Mouse (Mus musculus) heart, adult 9 months (tissue): Measurements from ENCODE around the gene Ppm1e.
"Not testable (repeated sequence)": the region's sequence is repeated elsewhere in the genome, so short reads cannot be mapped to it uniquely, and the experiment has no call there.

Experiments used
- DNase-seq, 2 experiments: peaks; one replicate each; pipeline ENCODE4 v3.0.0; 2022; ENCODE audit warnings: low spot score in 2 of 2

The Ppm1e gene

GRCm38 (mm10) chr11:87309329-87310074 is 49.3 kb downstream of the Ppm1e start:
- DNase-seq = no peak

GRCm38 (mm10) chr11:87299066-87299465 is 59.8 kb downstream of the Ppm1e start:
- no peak for DNase-seq

DNA sequence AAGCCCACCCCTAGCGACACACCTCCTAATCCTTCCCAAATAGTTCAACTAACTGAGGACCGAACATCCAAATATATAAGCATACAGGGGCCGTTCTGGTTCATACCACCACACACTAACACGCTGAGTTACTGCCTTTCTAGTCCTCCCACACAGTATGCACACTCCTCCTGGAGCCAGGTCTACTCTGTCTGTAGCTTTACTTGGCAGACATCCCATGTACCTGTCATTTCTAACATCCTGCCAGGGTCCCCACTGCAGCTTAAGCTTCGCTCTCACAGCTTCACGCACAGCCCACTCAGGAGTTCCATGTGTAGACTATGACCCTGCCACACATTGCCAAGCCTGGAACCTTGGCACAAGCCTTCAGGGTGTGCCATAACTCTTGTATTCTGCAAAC is 62.4 kb downstream of the Ppm1e start:
- no peak for DNase-seq

DNA sequence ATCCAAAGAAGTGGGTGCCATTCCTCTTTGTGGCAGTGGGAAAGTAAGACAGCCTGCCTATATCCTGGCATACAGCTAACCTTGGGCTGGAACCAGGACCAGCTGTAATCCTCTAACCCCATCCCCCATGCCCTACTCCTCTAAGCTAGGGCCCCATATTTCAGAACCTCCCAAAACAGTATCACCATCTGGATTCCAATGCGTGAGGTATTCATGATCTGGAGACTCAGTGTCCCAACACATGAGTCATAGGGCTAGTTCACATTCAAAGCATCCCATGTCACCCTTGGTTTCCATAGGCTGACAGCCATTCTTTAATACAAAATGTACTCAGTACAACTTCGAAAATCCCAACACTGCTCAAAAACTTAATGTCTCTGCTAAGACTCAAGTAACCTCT is 63.2 kb downstream of the Ppm1e start:
- no peak for DNase-seq

GRCm38 (mm10) chr11:87289313-87289712 is 69.5 kb downstream of the Ppm1e start:
- DNase-seq = no peak

- no peak for DNase-seq
Observed at GRCm38 (mm10) chr11:87286194-87286593, 72.6 kb downstream of the Ppm1e start.

DNA sequence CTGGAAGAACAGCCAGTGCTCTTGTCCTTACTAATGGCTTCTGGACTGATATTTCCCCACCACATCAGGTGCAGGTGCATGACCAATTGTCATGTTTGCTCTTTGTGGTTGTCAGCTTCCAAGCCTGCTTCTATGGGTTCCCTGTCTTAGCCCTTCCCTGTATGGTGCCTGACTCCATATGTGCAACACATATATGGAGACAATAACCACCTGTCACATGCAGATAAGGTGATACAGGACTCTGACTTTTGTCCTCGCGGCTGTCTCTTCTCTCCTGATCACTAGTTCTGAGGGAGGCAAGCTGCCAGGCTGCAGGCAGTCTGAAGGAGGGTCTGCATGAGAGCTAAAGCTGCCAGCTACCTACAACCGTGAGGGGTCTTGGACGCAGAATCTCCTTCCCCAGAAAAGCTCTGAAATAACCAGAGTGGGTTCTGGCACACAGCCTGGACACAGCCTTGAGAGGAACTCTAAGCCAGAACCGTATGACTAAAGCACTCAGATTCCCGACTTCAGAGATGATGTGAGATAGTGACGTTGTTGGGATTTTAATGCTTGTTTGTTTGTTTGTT is 76.8 kb downstream of the Ppm1e start:
- DNase-seq = no peak

DNA sequence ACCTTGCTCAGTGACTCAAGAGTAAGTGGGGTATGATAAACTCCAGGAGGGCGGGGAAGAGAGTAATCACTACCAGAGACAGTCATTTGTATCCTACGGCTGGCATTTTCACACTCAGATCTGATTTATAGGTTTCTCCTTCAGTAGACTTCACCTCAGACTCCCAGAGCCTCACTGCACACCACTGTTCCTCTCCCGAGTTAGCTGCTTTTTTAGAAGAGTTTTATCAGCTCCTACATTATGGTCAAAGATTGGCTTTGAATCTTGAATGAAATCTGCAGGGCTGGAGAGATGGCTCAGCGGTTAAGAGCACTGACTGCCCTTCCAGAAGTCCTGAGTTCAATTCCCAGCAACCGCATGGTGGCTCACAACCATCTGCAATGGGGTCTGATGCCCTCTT is 79.4 kb downstream of the Ppm1e start:
- DNase-seq = no peak

DNA sequence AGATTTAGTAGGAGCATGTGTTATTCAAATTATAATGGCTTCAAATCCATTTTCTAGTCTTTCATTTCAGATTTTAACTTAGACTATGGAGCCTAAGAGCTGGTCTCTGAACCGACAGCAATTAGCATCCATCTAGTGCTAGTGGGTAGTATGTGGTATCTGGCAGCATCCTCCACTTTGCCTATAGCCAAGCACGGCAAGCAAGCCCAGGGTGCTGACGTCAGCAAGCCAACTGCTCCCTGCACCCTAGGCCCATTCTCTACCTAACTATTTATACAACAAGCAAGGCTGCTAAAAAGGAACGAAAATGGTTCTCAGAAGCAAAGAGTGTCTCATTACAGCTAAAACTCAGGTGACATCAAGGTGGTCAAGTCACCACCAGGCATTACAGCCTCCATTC is 80.0 kb downstream of the Ppm1e start:
- no peak for DNase-seq

DNA sequence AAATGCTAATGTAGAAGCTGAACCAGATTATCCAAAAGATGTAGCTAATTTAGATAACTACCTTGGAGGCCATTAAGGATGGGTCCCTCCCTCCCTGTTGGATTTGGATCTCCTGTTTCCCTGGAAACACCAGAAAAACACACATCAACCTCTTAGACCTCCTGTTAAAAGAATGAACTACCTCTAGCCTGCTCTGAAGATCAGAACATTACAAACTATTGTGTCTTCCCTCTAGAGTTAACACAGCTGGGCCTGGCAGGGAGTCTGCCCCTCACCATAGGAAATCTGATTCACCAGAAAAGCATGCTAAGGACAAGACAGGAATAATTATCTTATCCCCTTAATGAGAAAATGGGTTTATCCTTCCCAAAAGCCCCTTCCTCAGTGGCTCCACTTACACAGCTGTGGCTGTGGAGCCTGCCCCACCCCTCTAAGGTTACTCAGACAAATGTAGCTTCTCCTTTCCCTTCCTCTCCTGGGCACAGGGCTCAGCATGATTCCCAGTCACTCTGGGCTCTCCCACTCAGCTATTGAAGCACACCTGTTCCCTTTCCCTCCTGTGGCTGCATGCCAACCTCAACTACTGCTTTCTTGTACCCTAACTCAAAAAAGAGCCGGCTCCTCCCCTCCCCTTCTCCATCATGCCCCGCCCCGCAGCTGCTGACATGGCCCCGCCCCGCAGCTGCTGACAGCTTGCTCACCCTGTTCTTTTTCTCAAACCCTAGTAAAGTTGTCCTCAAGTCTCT is 82.4 kb downstream of the Ppm1e start:
- no peak for DNase-seq

- no peak for DNase-seq
Observed at GRCm38 (mm10) chr11:87275420-87276048, 83.3 kb downstream of the Ppm1e start.

DNA sequence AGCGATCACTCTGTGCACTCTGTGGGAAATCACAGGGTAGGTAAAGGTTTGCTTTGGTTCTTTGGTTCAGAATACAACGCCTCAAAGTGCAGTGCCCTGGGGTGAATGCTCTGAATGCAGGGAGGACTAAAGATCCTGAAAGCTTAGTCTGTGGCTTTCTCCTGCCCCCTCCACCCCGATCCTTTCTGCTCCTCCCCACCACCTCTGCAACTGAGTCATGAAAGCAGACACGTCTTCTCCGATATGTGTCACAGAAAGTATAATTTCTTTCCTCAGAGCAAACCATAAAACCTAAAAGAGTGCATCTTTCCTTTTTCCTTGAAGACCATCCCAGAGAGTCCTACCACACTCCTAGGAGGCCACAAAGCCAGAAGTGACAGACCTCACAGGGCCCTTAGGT is 86.1 kb downstream of the Ppm1e start:
- no peak for DNase-seq

DNA sequence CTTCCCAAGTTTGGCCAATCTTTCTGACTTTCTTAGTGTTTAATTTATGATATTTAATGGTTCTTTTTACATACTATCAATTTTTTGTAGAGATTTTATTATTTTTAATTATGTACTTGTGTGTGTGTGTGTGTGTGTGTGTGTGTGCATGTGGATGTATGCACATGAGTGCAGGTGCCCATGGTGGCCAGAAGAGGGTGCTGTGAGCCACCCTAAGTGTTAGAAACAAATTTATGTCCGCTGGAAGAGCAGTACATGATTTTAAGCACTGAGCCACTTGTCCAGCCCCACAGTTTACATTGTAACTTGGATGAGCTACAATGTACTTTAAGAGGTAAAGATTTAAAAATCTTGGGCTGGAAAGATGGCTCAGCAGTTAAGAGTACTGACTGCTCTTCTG is 87.3 kb downstream of the Ppm1e start:
- no peak for DNase-seq

DNA sequence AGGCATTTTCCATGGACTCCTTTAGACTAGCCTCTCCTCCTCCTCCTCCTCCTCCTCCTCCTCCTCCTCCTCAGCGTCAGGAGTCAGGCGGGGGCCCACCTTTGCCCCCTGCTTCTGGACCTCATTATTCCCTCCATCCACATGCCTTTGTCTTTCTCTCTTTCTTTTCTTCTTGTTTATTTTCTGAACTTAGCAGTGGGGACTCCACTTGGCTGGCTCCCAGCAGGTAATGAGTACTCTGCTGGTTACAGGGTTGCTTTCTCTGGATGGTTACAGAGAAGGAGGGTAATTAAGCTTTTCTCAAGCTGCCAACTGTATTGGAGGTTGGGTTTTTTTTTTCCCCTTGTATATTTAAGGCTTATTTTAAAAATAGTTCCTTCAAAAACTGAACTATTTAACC is 87.9 kb downstream of the Ppm1e start:
- DNase-seq = no peak

DNA sequence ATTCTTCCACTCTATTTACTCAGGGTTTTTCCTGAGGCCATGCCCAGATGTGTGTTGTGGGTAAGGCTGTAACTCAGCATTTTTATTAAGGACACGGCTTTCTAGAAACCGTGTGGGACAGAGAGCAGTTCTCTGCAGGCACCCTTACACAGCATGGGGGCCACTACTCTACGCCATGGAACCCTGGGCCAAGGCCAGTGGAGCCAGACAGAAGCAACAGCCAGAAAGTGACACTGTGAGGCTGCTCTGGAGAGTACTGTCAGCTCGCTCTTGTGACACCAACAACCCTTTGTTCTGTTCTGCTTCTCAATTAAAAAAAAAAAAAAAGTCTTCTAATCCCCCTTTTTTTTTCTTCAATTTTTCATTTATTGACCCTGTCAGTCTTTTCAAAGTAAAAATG is 88.4 kb downstream of the Ppm1e start:
- DNase-seq = no peak

DNA sequence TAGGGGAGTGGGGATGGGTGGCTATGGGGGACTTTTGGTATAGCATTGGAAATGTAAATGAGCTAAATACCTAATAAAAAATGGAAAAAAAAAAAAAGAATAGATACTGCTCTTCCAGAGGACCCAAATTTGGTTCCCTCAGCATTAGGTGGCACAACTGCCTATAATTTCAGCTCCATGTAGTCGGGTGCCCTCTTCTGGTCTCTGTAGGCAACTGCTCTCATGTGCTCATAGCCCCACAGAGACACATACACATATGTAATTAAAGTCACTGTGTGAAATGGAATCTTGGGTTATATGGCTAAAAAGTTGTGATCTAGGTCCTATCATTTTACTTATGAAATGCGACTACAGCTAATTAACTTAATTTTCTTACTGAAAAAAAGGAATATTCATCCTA is 90.0 kb downstream of the Ppm1e start:
- DNase-seq = no peak

DNA sequence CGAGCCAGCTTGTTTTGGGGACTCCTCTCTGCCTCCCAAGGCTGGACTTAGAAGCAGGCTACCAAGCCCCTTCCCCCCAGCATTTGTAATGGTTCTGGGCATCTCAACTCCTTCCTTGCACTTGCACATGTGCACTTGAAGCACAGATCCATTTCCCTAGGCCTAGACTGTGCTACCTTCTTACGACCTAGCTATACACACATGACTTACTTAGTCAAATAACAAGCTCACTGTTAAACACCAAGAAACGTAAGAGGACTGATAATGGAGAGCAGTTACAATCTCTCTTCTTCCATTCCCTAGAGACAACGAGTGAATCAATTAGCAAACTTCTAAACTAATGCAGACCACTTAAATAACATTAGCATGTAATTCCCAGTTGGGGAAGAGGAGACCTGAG is 92.6 kb downstream of the Ppm1e start:
- DNase-seq = no peak

GRCm38 (mm10) chr11:87263946-87264345 is 94.9 kb downstream of the Ppm1e start:
- DNase-seq = no peak

DNA sequence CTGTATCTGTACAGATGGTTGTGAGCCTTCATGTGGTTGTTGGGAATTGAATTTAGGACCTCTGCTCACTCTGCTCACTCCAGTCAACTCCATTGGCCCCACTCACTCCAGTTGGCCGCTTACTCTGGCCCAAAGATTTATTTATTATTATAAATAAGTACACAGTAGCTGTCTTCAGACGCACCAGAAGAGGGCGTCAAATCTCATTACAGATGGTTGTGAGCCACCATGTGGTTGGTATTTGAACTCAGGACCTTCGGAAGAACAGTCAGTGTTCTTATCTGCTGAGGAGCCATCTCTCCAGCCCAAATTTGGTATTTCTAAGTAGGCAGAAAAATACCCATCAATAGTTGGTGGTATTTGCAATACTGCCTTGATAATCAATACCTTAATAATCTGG is 97.1 kb downstream of the Ppm1e start:
- DNase-seq = not testable (repeated sequence)

- DNase-seq = no peak
Observed at GRCm38 (mm10) chr11:87259792-87260191, 99.0 kb downstream of the Ppm1e start.

GRCm38 (mm10) chr11:87257282-87257681 is 101.5 kb downstream of the Ppm1e start:
- DNase-seq = no peak

DNA sequence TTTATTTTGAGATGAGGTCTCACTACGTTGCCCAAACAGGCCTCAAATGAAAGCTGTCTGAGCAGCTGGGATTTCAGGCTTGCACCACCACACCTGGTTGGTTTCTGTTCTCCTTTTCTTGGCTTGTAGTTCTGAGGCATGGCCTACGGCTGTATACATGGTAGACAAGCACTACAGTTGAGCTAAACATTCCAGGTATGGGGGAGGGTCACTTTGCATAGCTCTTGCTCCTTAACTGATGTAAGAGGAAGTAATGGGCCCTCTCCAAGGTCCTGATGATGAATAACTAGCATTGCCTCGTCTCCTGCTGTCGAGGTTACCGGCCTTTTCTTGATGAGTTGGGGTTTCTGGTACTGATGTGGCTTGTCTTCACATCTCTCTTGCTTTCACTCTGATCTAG is 104.7 kb downstream of the Ppm1e start:
- DNase-seq = no peak

- DNase-seq = no peak
Observed at GRCm38 (mm10) chr11:87253294-87253693, 105.5 kb downstream of the Ppm1e start.
